9 mouse cellular contexts compared by ENCODE assay signal in genomic region chr4:82338481-82338880, GRCm38 (mm10).
A peak's percentile ranks its signal among the peaks of the same experiment; 100 is the strongest.
DNase-seq lines count a peak whose midpoint lies in the region; ATAC-seq and TF ChIP-seq lines count a peak whose summit lies in the region.
"Had no signal": no experiment of that assay in that cellular context is flagged by ENCODE, and none has a peak within 500 bp of the region (broad histone marks: within the 10 kb centered on the region; RNA-seq: fewer than 3 reads in every experiment).

No protein-coding gene starts in this region.

- H3K9me3 ChIP-seq in intestine, embryonic 15.5 days, result no peaks in the 10 kb centered on the region
- no peaks in the 10 kb centered on the region for H3K9me3 ChIP-seq in intestine, embryonic 16.5 days (ENCODE audit: control insufficient read depth, low read length)
- H3K9me3 ChIP-seq in kidney, embryonic 15.5 days (replicated peaks), result no peaks in the 10 kb centered on the region
- H3K9me3 ChIP-seq in hindbrain, postnatal 0 days (ENCODE audit: low read length), result no peaks in the 10 kb centered on the region
- H3K9me3 ChIP-seq: liver, embryonic 15.5 days had no signal

- H3K27me3 ChIP-seq in intestine, embryonic 15.5 days (replicated peaks), result no peaks in the 10 kb centered on the region
- no peaks in the 10 kb centered on the region for H3K27me3 ChIP-seq in intestine, embryonic 16.5 days (replicated peaks; ENCODE audit: control insufficient read depth, insufficient read depth, low read length)
- H3K27me3 ChIP-seq in kidney, embryonic 15.5 days, result no peaks in the 10 kb centered on the region
- H3K27me3 ChIP-seq in hindbrain, postnatal 0 days (ENCODE audit: insufficient read depth, low read length), result no peaks in the 10 kb centered on the region
- H3K27me3 ChIP-seq: liver, embryonic 15.5 days had no signal

- H3K4me1 ChIP-seq in intestine, embryonic 15.5 days (replicated peaks), result no peaks in the 10 kb centered on the region
- H3K4me1 ChIP-seq in intestine, embryonic 16.5 days (ENCODE audit: control insufficient read depth, insufficient read depth, low read length), result 0 out of 2 replicates have a peak, but pooled peaks cover 2% of the 10 kb centered on the region
- H3K4me1 ChIP-seq in kidney, embryonic 15.5 days, result 0 out of 2 replicates have a peak, but pooled peaks cover 5% of the 10 kb centered on the region
- H3K4me1 ChIP-seq in hindbrain, postnatal 0 days (ENCODE audit: insufficient read depth, low read length), result no peaks in the 10 kb centered on the region
- H3K4me1 ChIP-seq: liver, embryonic 15.5 days had no signal

- H3K9ac ChIP-seq in intestine, embryonic 15.5 days, result no peak overlapping the region
- H3K9ac ChIP-seq in intestine, embryonic 16.5 days (ENCODE audit: low read depth, low read length), result no peak overlapping the region
- H3K9ac ChIP-seq in kidney, embryonic 15.5 days, result no peak overlapping the region
- H3K9ac ChIP-seq in hindbrain, postnatal 0 days (replicated peaks; ENCODE audit: low read length), result no peak overlapping the region
- H3K9ac ChIP-seq: liver, embryonic 15.5 days had no signal

- peak overlapping the region; percentile 17; the same call in 1 of the 2 replicates for H3K27ac ChIP-seq in intestine, embryonic 15.5 days
- no peak overlapping the region for H3K27ac ChIP-seq in intestine, embryonic 16.5 days (ENCODE audit: low read length)
- 0 out of 2 replicates have a peak overlapping the region, but pooled peaks have one; percentile 0 for H3K27ac ChIP-seq in kidney, embryonic 15.5 days
- no peak overlapping the region for H3K27ac ChIP-seq in hindbrain, postnatal 0 days
- H3K27ac ChIP-seq: liver, embryonic 15.5 days had no signal

- DNase-seq in adrenal gland, postnatal 36 days, result peak; percentile 43 to 61
- DNase-seq in cerebellum, postnatal 10 days, result peak; percentile 51 to 62
- no peak for DNase-seq in hindbrain, postnatal 0 days (ENCODE audit: low spot score)
- DNase-seq in left cerebral cortex, adult 11 months (ENCODE audit: low spot score), result no peak
- DNase-seq in spleen, postnatal 36 days (ENCODE audit: low spot score in 2 of 2), result no peak

- WGBS in intestine, embryonic 15.5 days, result 22% methylated on average over 3 of the region's 3 CpGs
- WGBS in intestine, embryonic 16.5 days, result 34% methylated on average over 3 of the region's 3 CpGs
- WGBS in kidney, embryonic 15.5 days, result 28% methylated on average over 3 of the region's 3 CpGs
- WGBS in hindbrain, postnatal 0 days, result 53% methylated on average over 3 of the region's 3 CpGs

- ATAC-seq in intestine, embryonic 15.5 days, result no peak
- ATAC-seq in intestine, embryonic 16.5 days, result no peak
- no peak for ATAC-seq in kidney, embryonic 15.5 days (replicated peaks; ENCODE audit: low FRiP score)
- no peak for ATAC-seq in hindbrain, postnatal 0 days

- H3K36me3 ChIP-seq in intestine, embryonic 15.5 days, result no peaks in the 10 kb centered on the region
- no peaks in the 10 kb centered on the region; the same call in 1 of the 2 replicates for H3K36me3 ChIP-seq in intestine, embryonic 16.5 days (ENCODE audit: control insufficient read depth, insufficient read depth, low read length)
- H3K36me3 ChIP-seq in kidney, embryonic 15.5 days, result no peaks in the 10 kb centered on the region
- H3K36me3 ChIP-seq in hindbrain, postnatal 0 days (ENCODE audit: insufficient read depth, low read length), result no peaks in the 10 kb centered on the region
- H3K36me3 ChIP-seq: liver, embryonic 15.5 days had no signal

- H3K4me3 ChIP-seq in intestine, embryonic 15.5 days (replicated peaks), result no peak overlapping the region
- H3K4me3 ChIP-seq in intestine, embryonic 16.5 days (ENCODE audit: low read length), result no peak overlapping the region
- no peak overlapping the region for H3K4me3 ChIP-seq in kidney, embryonic 15.5 days (replicated peaks)
- no peak overlapping the region for H3K4me3 ChIP-seq in hindbrain, postnatal 0 days (ENCODE audit: low read length)
- H3K4me3 ChIP-seq: liver, embryonic 15.5 days had no signal

- TF ChIP-seq CTCF in hindbrain, postnatal 0 days (IDR thresholded peaks at IDR 0.05; ENCODE audit: low read depth), result no peak

- no peak overlapping the region for H3K4me2 ChIP-seq in intestine, embryonic 15.5 days (replicated peaks)
- H3K4me2 ChIP-seq in intestine, embryonic 16.5 days (ENCODE audit: low read depth, low read length), result no peak overlapping the region
- no peak overlapping the region for H3K4me2 ChIP-seq in kidney, embryonic 15.5 days
- no peak overlapping the region for H3K4me2 ChIP-seq in hindbrain, postnatal 0 days (ENCODE audit: low read depth, low read length)
- H3K4me2 ChIP-seq: liver, embryonic 15.5 days had no signal

Comparison
In these comparisons a context has a peak if more than half of its experiments do, and no peak if none do; other contexts are left out.
1. H3K27ac ChIP-seq: peak in intestine, embryonic 15.5 days (single experiment) and kidney, embryonic 15.5 days (single experiment); none in intestine, embryonic 16.5 days (single experiment) and hindbrain, postnatal 0 days (single experiment).
2. DNase-seq: peak in adrenal gland, postnatal 36 days (2 of 2) and cerebellum, postnatal 10 days (2 of 2); none in hindbrain, postnatal 0 days (single experiment), left cerebral cortex, adult 11 months (single experiment) and spleen, postnatal 36 days (0 of 2).